Mouse (Mus musculus) hindbrain, embryonic 11.5 days (tissue): ENCODE measurements around the gene Tspan12. TPM values are rescaled to one million over a fixed set of nuclear protein-coding genes. Genes with fewer than 3 reads are reported as not detected.

ENCODE experiments used
- ATAC-seq: fragments of 200-750 bp; cut with Nextera tagmentation; 2 replicates; pipeline ENCODE4 v1.8.0; 2017; ENCODE audit warnings: mild to moderate bottlenecking, moderate TSS enrichment, moderate library complexity; ENCODE audit not compliant: low FRiP score
- DNase-seq: peaks from one replicate; pipeline ENCODE4 v3.0.0-alpha.2; 2015; ENCODE audit warnings: low spot score
- H3K27ac ChIP-seq: fragments of 300-500 bp; sonication (generic); 2 replicates; pipeline ENCODE4 v1.5.1; 2014; ENCODE audit warnings: mild to moderate bottlenecking, low read depth, low read length
- H3K27me3 ChIP-seq: fragments of 300-500 bp; sonication (generic); 2 replicates; pipeline ENCODE4 v1.6.1; 2014; ENCODE audit warnings: mild to moderate bottlenecking, low read length, moderate library complexity, mixed read lengths; ENCODE audit not compliant: control insufficient read depth, insufficient read depth
- H3K36me3 ChIP-seq: fragments of 300-500 bp; sonication (generic); 2 replicates; pipeline ENCODE4 v1.6.1; 2014; ENCODE audit warnings: mild to moderate bottlenecking, low read length, moderate library complexity, mixed read lengths; ENCODE audit not compliant: control insufficient read depth, insufficient read depth
- H3K4me1 ChIP-seq: fragments of 300-500 bp; sonication (generic); replicated peaks from 2 replicates; pipeline ENCODE4 v1.6.1; 2014; ENCODE audit warnings: low read length, mixed read lengths; ENCODE audit not compliant: control insufficient read depth, insufficient read depth
- H3K4me2 ChIP-seq: fragments of 300-500 bp; sonication (generic); replicated peaks from 2 replicates; pipeline ENCODE4 v1.6.1; 2014; ENCODE audit warnings: mild to moderate bottlenecking, low read depth, low read length
- H3K4me3 ChIP-seq: fragments of 300-500 bp; sonication (generic); 2 replicates; pipeline ENCODE4 v1.5.1; 2014; ENCODE audit warnings: low read depth, low read length
- H3K9ac ChIP-seq: fragments of 300-500 bp; sonication (generic); 2 replicates; pipeline ENCODE4 v1.6.1; 2014; ENCODE audit warnings: low read depth, low read length
- H3K9me3 ChIP-seq: fragments of 300-500 bp; sonication (generic); 2 replicates; pipeline ENCODE4 v1.6.1; 2016; ENCODE audit warnings: low read length; ENCODE audit not compliant: control insufficient read depth
- WGBS: fragments of 180-500 bp; shearing (Covaris S2); extraction: QIAGEN DNeasy Blood & Tissue Kit; methylation state at CpG from one replicate; pipeline ENCODE4 v1.1.7; 2014; 5-methylcytosine and 5-hydroxymethylcytosine counted together
- polyA plus RNA-seq: library from polyadenylated mRNA; unstranded; fragments of >200 nt; fragmentation: Nextera tagmentation; extraction: Ambion mirVana; gene quantifications from 2 replicates; pipeline ENCODE4 v1.2.1, GENCODE M21; 2014

The Tspan12 gene
- polyA plus RNA-seq, 1 experiment from 2014 or later, result 64.0 TPM

- 90% methylated on average over 7 of the region's 7 CpGs for WGBS
- Histone ChIP-seq H3K9ac (no peak overlapping the region), H3K4me3 (no peak overlapping the region), H3K4me1 (no peaks in the 10 kb centered on the region), H3K4me2 (no peak overlapping the region), H3K36me3 (no peaks in the 10 kb centered on the region), H3K9me3 (no peaks in the 10 kb centered on the region), H3K27ac (no peak overlapping the region), H3K27me3 (no peaks in the 10 kb centered on the region)
- no peak for DNase-seq
- ATAC-seq, result no peak
Observed at GRCm38 (mm10) chr6:21774213-21774916, 78.0 kb downstream of the Tspan12 start.

GRCm38 (mm10) chr6:21769447-21769809, 82.9 kb downstream of the Tspan12 start:
- Histone ChIP-seq H3K27ac (no peak overlapping the region), H3K36me3 (no peaks in the 10 kb centered on the region), H3K4me2 (no peak overlapping the region), H3K27me3 (no peaks in the 10 kb centered on the region), H3K4me3 (no peak overlapping the region), H3K4me1 (no peaks in the 10 kb centered on the region), H3K9ac (no peak overlapping the region), H3K9me3 (no peaks in the 10 kb centered on the region)
- ATAC-seq (no peak), DNase-seq (no peak)
- 83% methylated on average over 1 of the region's 1 CpGs for WGBS

- Histone ChIP-seq H3K4me3 (no peak overlapping the region), H3K4me2 (no peak overlapping the region), H3K36me3 (no peaks in the 10 kb centered on the region), H3K9me3 (no peaks in the 10 kb centered on the region), H3K27ac (no peak overlapping the region), H3K4me1 (no peaks in the 10 kb centered on the region), H3K27me3 (no peaks in the 10 kb centered on the region), H3K9ac (no peak overlapping the region)
- no peak for DNase-seq
- 89% methylated on average over 9 of the region's 9 CpGs for WGBS
- no peak for ATAC-seq
Observed at GRCm38 (mm10) chr6:21768745-21769446, 83.4 kb downstream of the Tspan12 start.

GRCm38 (mm10) chr6:21767787-21768221, 84.5 kb downstream of the Tspan12 start:
- DNase-seq, result no peak

GRCm38 (mm10) chr6:21747536-21747935, 104.8 kb downstream of the Tspan12 start:
- Histone ChIP-seq H3K4me3 (no peak overlapping the region), H3K36me3 (no peaks in the 10 kb centered on the region), H3K9me3 (no peaks in the 10 kb centered on the region), H3K4me1 (no peaks in the 10 kb centered on the region), H3K4me2 (no peak overlapping the region), H3K27me3 (no peaks in the 10 kb centered on the region), H3K9ac (no peak overlapping the region), H3K27ac (no peak overlapping the region)
- 82% methylated on average over 1 of the region's 1 CpGs for WGBS
- DNase-seq (no peak), ATAC-seq (no peak)

More at GRCm38 (mm10) chr6:21767787-21768221, 84.5 kb downstream of the Tspan12 start:
- no peak overlapping the region for H3K4me2 ChIP-seq
- H3K4me1 ChIP-seq, result no peaks in the 10 kb centered on the region
- H3K27me3 ChIP-seq, result no peaks in the 10 kb centered on the region
- no peaks in the 10 kb centered on the region for H3K9me3 ChIP-seq
- no peak overlapping the region for H3K4me3 ChIP-seq
- no peak overlapping the region for H3K27ac ChIP-seq
- no peaks in the 10 kb centered on the region for H3K36me3 ChIP-seq
- ATAC-seq, result no peak
- no peak overlapping the region for H3K9ac ChIP-seq
- 82% methylated on average over 12 of the region's 12 CpGs for WGBS

- H3K4me3 ChIP-seq, result no peak overlapping the region
- 73% methylated on average over 3 of the region's 3 CpGs for WGBS
- H3K9me3 ChIP-seq, result no peaks in the 10 kb centered on the region
- DNase-seq (no peak), ATAC-seq (no peak)
- no peaks in the 10 kb centered on the region for H3K4me1 ChIP-seq
- H3K9ac ChIP-seq, result no peak overlapping the region
- no peaks in the 10 kb centered on the region for H3K27me3 ChIP-seq
- no peak overlapping the region for H3K4me2 ChIP-seq
- no peaks in the 10 kb centered on the region for H3K36me3 ChIP-seq
- no peak overlapping the region for H3K27ac ChIP-seq
Observed at GRCm38 (mm10) chr6:21744615-21745266, 107.6 kb downstream of the Tspan12 start.

- ATAC-seq (no peak), DNase-seq (no peak)
- H3K27ac ChIP-seq, result no peak overlapping the region
- no peaks in the 10 kb centered on the region for H3K36me3 ChIP-seq
- 65% methylated on average over 2 of the region's 2 CpGs for WGBS
- H3K4me1 ChIP-seq, result no peaks in the 10 kb centered on the region
- no peaks in the 10 kb centered on the region for H3K27me3 ChIP-seq
- H3K4me2 ChIP-seq, result no peak overlapping the region
- H3K9me3 ChIP-seq, result no peaks in the 10 kb centered on the region
- H3K9ac ChIP-seq, result no peak overlapping the region
- no peak overlapping the region for H3K4me3 ChIP-seq
Observed at GRCm38 (mm10) chr6:21740606-21741005, 111.7 kb downstream of the Tspan12 start.

GRCm38 (mm10) chr6:21722238-21722637, 130.1 kb downstream of the Tspan12 start:
- Histone ChIP-seq H3K4me2 (no peak overlapping the region), H3K27ac (no peak overlapping the region), H3K36me3 (no peaks in the 10 kb centered on the region), H3K9ac (no peak overlapping the region), H3K9me3 (no peaks in the 10 kb centered on the region), H3K27me3 (no peaks in the 10 kb centered on the region), H3K4me3 (no peak overlapping the region), H3K4me1 (no peaks in the 10 kb centered on the region)
- WGBS, result 86% methylated on average over 10 of the region's 10 CpGs
- ATAC-seq, result no peak
- DNase-seq, result no peak
